Mouse (Mus musculus) hindbrain, embryonic 11.5 days (tissue): Measurements from ENCODE around the gene Slc4a3. TPM values are rescaled to one million over a fixed set of nuclear protein-coding genes. Genes with fewer than 3 reads are reported as not detected.

Source experiments
- ATAC-seq: fragments of 200-750 bp; cut with Nextera tagmentation; 2 replicates; pipeline ENCODE4 v1.8.0; 2017; ENCODE audit warnings: mild to moderate bottlenecking, moderate TSS enrichment, moderate library complexity; ENCODE audit not compliant: low FRiP score
- DNase-seq: peaks from one replicate; pipeline ENCODE4 v3.0.0-alpha.2; 2015; ENCODE audit warnings: low spot score
- H3K27ac ChIP-seq: fragments of 300-500 bp; sonication (generic); 2 replicates; pipeline ENCODE4 v1.5.1; 2014; ENCODE audit warnings: mild to moderate bottlenecking, low read depth, low read length
- H3K27me3 ChIP-seq: fragments of 300-500 bp; sonication (generic); 2 replicates; pipeline ENCODE4 v1.6.1; 2014; ENCODE audit warnings: mild to moderate bottlenecking, low read length, moderate library complexity, mixed read lengths; ENCODE audit not compliant: control insufficient read depth, insufficient read depth
- H3K36me3 ChIP-seq: fragments of 300-500 bp; sonication (generic); 2 replicates; pipeline ENCODE4 v1.6.1; 2014; ENCODE audit warnings: mild to moderate bottlenecking, low read length, moderate library complexity, mixed read lengths; ENCODE audit not compliant: control insufficient read depth, insufficient read depth
- H3K4me1 ChIP-seq: fragments of 300-500 bp; sonication (generic); replicated peaks from 2 replicates; pipeline ENCODE4 v1.6.1; 2014; ENCODE audit warnings: low read length, mixed read lengths; ENCODE audit not compliant: control insufficient read depth, insufficient read depth
- H3K4me2 ChIP-seq: fragments of 300-500 bp; sonication (generic); replicated peaks from 2 replicates; pipeline ENCODE4 v1.6.1; 2014; ENCODE audit warnings: mild to moderate bottlenecking, low read depth, low read length
- H3K4me3 ChIP-seq: fragments of 300-500 bp; sonication (generic); 2 replicates; pipeline ENCODE4 v1.5.1; 2014; ENCODE audit warnings: low read depth, low read length
- H3K9ac ChIP-seq: fragments of 300-500 bp; sonication (generic); 2 replicates; pipeline ENCODE4 v1.6.1; 2014; ENCODE audit warnings: low read depth, low read length
- H3K9me3 ChIP-seq: fragments of 300-500 bp; sonication (generic); 2 replicates; pipeline ENCODE4 v1.6.1; 2016; ENCODE audit warnings: low read length; ENCODE audit not compliant: control insufficient read depth
- WGBS: fragments of 180-500 bp; shearing (Covaris S2); extraction: QIAGEN DNeasy Blood & Tissue Kit; methylation state at CpG from one replicate; pipeline ENCODE4 v1.1.7; 2014; 5-methylcytosine and 5-hydroxymethylcytosine counted together
- polyA plus RNA-seq: library from polyadenylated mRNA; unstranded; fragments of >200 nt; fragmentation: Nextera tagmentation; extraction: Ambion mirVana; gene quantifications from 2 replicates; pipeline ENCODE4 v1.2.1, GENCODE M21; 2014

Gene Slc4a3
- polyA plus RNA-seq, 1 experiment from 2014 or later = 9.2 TPM

DNA sequence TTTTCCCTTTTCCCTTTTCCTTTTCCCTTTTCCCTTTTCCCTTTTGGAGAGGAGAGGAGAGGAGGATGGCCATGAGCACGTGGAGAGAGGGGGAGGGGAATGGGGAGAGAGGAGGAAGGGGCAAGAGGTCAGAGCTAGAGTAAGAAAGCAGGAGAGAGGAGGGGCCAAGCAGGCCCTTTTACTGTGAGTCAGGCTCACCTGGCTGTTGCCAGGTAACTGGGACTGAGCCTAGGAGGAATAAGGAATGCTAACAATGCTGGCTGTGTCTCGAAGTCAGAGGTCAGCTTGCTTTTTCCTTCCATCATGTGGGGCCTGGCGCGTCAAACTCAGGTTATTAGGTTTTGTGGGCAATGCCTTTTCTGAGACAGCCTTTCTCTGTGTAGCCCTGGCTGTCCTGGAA, 28.1 kb upstream of the Slc4a3 start:
- DNase-seq (no peak), ATAC-seq (no peak)
- no peaks in the 10 kb centered on the region for H3K36me3 ChIP-seq
- H3K27me3 ChIP-seq = no peaks in the 10 kb centered on the region
- H3K4me2 ChIP-seq = no peak overlapping the region
- no peak overlapping the region for H3K9ac ChIP-seq
- WGBS = 54% methylated on average over 4 of the region's 4 CpGs
- no peak overlapping the region for H3K4me3 ChIP-seq
- no peak overlapping the region for H3K27ac ChIP-seq
- no peaks in the 10 kb centered on the region for H3K9me3 ChIP-seq
- H3K4me1 ChIP-seq = no peaks in the 10 kb centered on the region

DNA sequence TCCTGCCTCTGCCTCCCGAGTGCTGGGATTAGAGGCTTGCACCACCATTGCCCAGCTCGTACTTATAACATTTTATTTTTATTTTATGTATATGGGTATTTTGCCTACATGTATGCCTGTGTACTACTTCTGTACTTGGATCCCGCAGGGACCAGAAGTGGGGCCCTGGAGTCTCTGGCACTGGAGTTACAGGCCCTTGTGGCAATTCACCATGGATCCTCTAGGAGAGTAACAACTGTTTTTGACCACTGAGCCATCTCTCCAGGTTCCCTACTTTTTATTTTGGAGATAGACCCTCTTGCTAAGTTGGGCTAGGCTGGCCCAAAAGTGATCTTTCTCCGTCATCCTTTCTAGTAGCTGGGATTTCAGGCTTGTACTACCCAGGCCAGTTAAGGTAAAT, 27.6 kb upstream of the Slc4a3 start:
- H3K9ac ChIP-seq = no peak overlapping the region
- no peaks in the 10 kb centered on the region for H3K36me3 ChIP-seq
- H3K27me3 ChIP-seq = no peaks in the 10 kb centered on the region
- H3K27ac ChIP-seq = no peak overlapping the region
- H3K4me3 ChIP-seq = no peak overlapping the region
- no peaks in the 10 kb centered on the region for H3K9me3 ChIP-seq
- 92% methylated on average over 4 of the region's 4 CpGs for WGBS
- no peak for DNase-seq
- no peak for ATAC-seq
- no peaks in the 10 kb centered on the region for H3K4me1 ChIP-seq
- H3K4me2 ChIP-seq = no peak overlapping the region

DNA sequence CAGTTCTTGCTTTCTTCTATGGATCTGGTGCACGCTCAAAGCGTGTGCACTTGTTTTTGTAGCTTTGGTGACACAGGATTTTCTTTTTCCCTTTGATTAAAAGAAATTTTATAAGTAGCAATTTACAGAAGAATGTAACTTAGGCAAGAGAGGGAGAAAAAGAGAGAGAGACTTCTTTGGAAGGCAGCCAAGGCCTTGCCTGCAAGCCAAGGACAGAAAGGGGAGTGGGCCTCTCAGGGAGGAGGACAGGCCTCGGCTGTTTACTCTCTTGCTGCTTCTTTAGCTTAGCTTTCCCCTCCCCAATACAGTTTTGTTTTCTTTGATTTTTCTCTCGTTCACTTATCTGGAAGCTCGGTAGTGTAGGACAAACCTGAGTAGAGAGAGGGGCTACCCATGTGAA, 26.5 kb upstream of the Slc4a3 start:
- ATAC-seq (no peak), DNase-seq (no peak)
- Histone ChIP-seq H3K36me3 (no peaks in the 10 kb centered on the region), H3K9ac (no peak overlapping the region), H3K4me3 (no peak overlapping the region), H3K4me2 (no peak overlapping the region), H3K4me1 (no peaks in the 10 kb centered on the region), H3K27me3 (no peaks in the 10 kb centered on the region), H3K9me3 (no peaks in the 10 kb centered on the region), H3K27ac (no peak overlapping the region)
- WGBS = 90% methylated on average over 5 of the region's 5 CpGs

DNA sequence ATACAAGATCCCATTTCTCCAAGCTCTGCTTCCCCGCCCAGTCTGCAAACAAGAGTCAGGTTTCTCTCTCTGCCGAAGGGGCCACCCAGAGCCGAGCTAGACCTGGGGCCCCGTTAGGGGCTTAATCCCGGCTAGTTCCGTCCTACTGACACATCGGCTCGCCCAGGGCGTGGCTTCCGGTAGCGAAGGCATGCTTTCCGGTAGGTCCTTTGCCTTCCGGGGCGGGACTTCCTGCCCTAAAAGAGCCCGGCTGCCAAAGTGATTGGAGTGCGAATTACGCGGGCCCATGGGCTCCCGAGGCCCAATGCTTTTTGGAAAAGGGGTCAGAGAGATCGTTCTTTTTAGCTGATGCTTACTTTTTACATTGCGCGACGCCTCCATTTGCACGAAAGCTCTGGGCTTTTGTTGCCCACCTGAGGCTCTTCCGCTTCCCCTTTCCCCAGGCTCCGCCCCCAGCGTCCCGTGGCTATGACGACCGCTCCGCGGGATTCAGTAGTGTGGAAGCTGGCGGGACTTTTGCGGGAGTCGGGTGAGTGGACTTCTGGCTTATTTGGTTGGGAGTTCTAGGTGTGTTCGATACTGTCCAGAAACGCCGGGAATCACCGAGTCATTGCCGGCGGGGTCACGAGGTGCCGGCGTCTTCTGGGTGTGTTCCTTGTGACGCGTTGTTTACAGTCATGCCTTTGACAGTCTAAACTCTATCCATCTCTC, 24.6 kb upstream of the Slc4a3 start, which contains the start of gene Stk11ip:
Gene Stk11ip (plus strand): TSS at position 209 of the 711 bp plus-strand sequence.
- under 1% methylated on average over 46 of the region's 46 CpGs for WGBS
- H3K9me3 ChIP-seq = no peaks in the 10 kb centered on the region
- peak within 1 kb of the TSS; percentile 51 for H3K9ac ChIP-seq
- no peaks in the 10 kb centered on the region for H3K4me1 ChIP-seq
- no peaks in the 10 kb centered on the region for H3K27me3 ChIP-seq
- peak within 1 kb of the TSS; percentile 65 for H3K4me3 ChIP-seq
- ATAC-seq (peak; percentile 97), DNase-seq (peak; percentile 98)
- H3K27ac ChIP-seq = peak within 1 kb of the TSS; percentile 80
- no peaks in the 10 kb centered on the region for H3K36me3 ChIP-seq
- H3K4me2 ChIP-seq = peak within 1 kb of the TSS; percentile 56

DNA sequence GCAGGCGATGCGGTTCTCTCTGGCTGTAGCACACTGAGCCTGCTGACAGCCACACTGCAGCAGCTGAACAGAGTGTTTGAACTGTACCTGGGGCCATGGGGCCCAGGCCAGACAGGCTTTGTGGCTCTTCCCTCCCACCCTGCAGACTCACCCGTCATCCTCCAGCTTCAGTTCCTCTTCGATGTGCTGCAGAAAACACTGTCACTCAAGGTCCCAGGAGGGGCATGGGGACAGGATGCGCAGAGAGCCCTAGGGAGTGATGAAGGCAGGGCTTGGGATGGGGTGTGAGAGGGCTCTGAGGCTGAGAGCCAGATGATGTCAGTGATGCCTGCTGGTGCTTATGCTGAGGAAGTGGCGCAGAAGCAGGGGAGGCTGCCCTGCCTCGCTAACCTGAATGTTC, 21.4 kb upstream of the Slc4a3 start:
- no peaks in the 10 kb centered on the region for H3K27me3 ChIP-seq
- no peak overlapping the region for H3K4me2 ChIP-seq
- H3K4me3 ChIP-seq = no peak overlapping the region
- no peaks in the 10 kb centered on the region for H3K4me1 ChIP-seq
- no peaks in the 10 kb centered on the region for H3K9me3 ChIP-seq
- H3K9ac ChIP-seq = no peak overlapping the region
- H3K27ac ChIP-seq = no peak overlapping the region
- ATAC-seq (no peak), DNase-seq (no peak)
- 93% methylated on average over 7 of the region's 7 CpGs for WGBS
- 0 out of 2 replicates have a peak, but pooled peaks cover 4% of the 10 kb centered on the region for H3K36me3 ChIP-seq

DNA sequence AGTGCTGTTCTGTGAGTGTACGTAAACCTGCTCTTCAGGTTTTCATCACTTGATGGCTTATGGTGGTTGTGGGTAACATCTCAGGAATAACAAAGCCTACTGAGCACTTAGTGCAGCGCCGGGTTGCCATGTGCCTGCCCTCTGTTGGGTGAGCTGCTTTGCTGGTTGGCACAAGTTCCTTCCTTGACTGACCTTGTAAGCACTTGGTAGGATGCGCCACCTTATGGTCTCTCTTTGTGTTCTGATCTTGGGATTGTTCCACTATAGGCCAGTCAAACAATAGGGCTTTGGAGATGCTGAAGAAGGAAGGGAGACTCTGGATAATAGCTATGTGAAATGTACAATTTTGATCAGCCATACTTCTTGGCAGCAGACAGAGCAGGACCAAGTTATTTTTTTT, 15.5 kb upstream of the Slc4a3 start:
- Histone ChIP-seq H3K4me3 (no peak overlapping the region), H3K36me3 (0 out of 2 replicates have a peak, but pooled peaks cover 4% of the 10 kb centered on the region), H3K9me3 (no peaks in the 10 kb centered on the region), H3K27ac (no peak overlapping the region), H3K4me1 (no peaks in the 10 kb centered on the region), H3K9ac (no peak overlapping the region), H3K27me3 (no peaks in the 10 kb centered on the region), H3K4me2 (no peak overlapping the region)
- ATAC-seq = no peak
- WGBS = 82% methylated on average over 4 of the region's 4 CpGs
- DNase-seq = no peak

DNA sequence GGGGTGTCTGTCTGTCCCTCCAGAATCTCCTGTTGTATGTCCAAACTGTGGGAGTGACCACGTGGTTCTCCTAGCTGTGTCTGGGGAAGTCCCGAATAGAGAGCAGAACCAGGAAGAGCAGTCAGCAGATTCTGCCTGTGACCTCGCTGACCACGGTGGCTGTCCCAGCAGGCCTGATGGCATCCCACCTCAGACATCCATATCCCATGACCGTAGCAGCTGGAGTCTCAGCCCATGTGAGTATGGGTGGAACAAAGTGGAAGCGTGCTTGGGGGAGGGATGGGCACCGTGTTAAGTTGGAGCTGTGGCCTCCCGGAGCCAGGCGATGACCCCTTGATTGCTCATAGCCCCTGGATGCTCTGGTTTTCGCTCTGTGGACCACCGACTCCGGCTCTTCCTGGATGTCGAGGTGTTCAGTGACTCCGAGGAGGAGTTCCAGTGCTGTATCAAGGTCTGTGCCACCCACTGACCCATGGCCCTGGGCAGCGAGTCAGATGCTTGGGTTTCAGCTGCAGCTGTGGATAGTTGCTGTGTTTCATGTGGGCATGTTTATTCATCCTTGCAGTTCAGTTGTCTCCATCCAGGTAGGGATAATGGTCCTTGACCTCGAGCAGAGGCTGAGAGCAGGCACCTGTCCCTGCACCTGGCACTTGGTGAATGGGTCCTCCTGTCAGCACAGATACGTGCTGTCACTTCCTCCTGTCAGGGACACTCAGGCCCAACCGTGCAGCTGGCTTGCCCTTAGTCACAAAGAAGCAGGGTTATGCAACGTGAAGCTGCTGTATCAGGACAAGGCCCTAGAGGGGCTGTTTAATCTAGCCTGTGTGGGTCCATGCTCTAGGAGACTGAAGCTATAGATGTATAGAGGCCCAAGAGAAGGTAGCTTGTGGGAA, 13.5 kb upstream of the Slc4a3 start:
- no peaks in the 10 kb centered on the region for H3K36me3 ChIP-seq
- 91% methylated on average over 19 of the region's 19 CpGs for WGBS

DNA sequence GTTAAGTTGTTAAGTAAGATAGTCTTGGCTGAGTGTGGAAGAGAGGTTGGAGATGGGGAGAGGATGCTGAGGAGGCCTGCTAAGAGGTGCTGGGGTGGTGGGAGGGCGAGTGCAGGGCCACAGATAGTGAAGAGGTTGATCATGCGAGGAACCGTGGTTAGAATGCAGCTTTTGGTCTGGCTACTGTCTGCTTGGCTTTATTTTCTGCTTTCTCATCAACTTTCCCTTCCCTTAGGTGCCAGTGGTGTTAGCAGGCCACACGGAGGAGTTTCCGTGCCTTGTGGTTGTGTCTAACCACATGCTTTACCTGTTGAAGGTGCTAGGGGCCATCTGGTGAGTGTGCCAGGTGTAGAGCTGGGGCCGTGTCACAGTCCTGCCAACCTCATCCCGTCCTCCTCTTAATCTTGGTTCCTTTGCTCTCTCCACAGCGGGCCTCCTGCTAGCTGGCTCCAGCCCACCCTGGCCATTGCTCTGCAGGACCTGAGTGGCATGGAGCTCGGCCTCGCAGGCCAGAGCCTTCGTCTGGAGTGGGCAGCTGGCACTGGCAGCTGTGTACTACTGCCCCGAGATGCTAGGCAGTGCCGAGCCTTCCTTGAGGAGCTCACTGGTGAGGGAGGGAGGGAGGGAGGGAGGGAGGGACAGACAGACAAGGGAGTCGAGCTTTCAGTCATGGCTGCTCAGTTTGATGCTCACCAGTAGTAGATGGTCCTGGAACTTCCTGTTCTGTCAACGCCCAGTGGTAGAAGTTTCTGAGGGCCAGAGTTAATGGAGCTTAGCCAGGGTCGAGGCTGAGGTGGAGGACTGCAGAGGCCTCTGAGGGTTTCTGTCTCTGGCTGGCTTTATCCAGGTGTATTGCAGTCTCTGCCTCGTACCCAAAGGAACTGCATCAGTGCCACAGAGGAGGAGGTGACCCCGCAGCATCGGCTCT, 12.5 kb upstream of the Slc4a3 start:
- Histone ChIP-seq H3K9ac (no peak overlapping the region), H3K4me1 (no peaks in the 10 kb centered on the region), H3K27me3 (no peaks in the 10 kb centered on the region), H3K36me3 (no peaks in the 10 kb centered on the region), H3K27ac (no peak overlapping the region), H3K4me3 (no peak overlapping the region), H3K9me3 (no peaks in the 10 kb centered on the region), H3K4me2 (no peak overlapping the region)
- DNase-seq (no peak), ATAC-seq (no peak)
- WGBS = 84% methylated on average over 19 of the region's 19 CpGs

More for the DNA sequence above, 13.5 kb upstream of the Slc4a3 start:
- Histone ChIP-seq H3K4me3 (no peak overlapping the region), H3K27ac (no peak overlapping the region), H3K9ac (no peak overlapping the region), H3K9me3 (no peaks in the 10 kb centered on the region), H3K27me3 (no peaks in the 10 kb centered on the region), H3K4me1 (no peaks in the 10 kb centered on the region), H3K4me2 (no peak overlapping the region)
- DNase-seq = no peak
- ATAC-seq = no peak
